Mouse (Mus musculus): ENCODE measurements around the gene Dlg1. TPM values are rescaled to one million over a fixed set of nuclear protein-coding genes. Genes with fewer than 3 reads are reported as not detected.

The Dlg1 gene
- polyA plus RNA-seq, 1 experiment, result 24.6 TPM

- no peak for TF ChIP-seq CTCF (conservative IDR thresholded peaks at IDR 0.05; ENCODE audit: insufficient read depth, insufficient read length, low read depth, low read length)
- no peak for TF ChIP-seq POLR2A (IDR thresholded peaks at IDR 0.05; ENCODE audit: low read depth, low read length)
- Histone ChIP-seq H3K27ac (ENCODE audit: insufficient read depth, low read depth, low read length) (no peak overlapping the region), H3K27me3 (replicated peaks; ENCODE audit: control insufficient read depth, insufficient read depth, low read length) (no peaks in the 10 kb centered on the region), H3K4me3 (ENCODE audit: insufficient read depth, low read depth, low read length) (no peak overlapping the region), H3K36me3 (ENCODE audit: control insufficient read depth, insufficient read depth, low read length) (peaks cover 3% of the 10 kb centered on the region; the same call in 1 of the 2 replicates), H3K4me1 (ENCODE audit: control insufficient read depth, insufficient read depth, low read length) (no peaks in the 10 kb centered on the region)
- 79% methylated on average over 4 of the region's 4 CpGs for WGBS
- no peak for DNase-seq
These were observed 204.5 kb downstream of the Dlg1 start for GRCm38 (mm10) chr16:31867736-31868135.

- no peak for DNase-seq
- Histone ChIP-seq H3K4me3 (ENCODE audit: insufficient read depth, low read depth, low read length) (no peak overlapping the region), H3K27ac (ENCODE audit: insufficient read depth, low read depth, low read length) (no peak overlapping the region), H3K27me3 (replicated peaks; ENCODE audit: control insufficient read depth, insufficient read depth, low read length) (no peaks in the 10 kb centered on the region), H3K36me3 (ENCODE audit: control insufficient read depth, insufficient read depth, low read length) (no peaks in the 10 kb centered on the region; the same call in 1 of the 2 replicates), H3K4me1 (ENCODE audit: control insufficient read depth, insufficient read depth, low read length) (no peaks in the 10 kb centered on the region)
- no peak for TF ChIP-seq POLR2A (IDR thresholded peaks at IDR 0.05; ENCODE audit: low read depth, low read length)
- no peak for TF ChIP-seq CTCF (conservative IDR thresholded peaks at IDR 0.05; ENCODE audit: insufficient read depth, insufficient read length, low read depth, low read length)
- 91% methylated on average over 8 of the region's 8 CpGs for WGBS
These were observed 210.5 kb downstream of the Dlg1 start for GRCm38 (mm10) chr16:31873721-31874120.

- H3K4me1 ChIP-seq (ENCODE audit: control insufficient read depth, insufficient read depth, low read length), result no peaks in the 10 kb centered on the region
- WGBS, result 92% methylated on average over 4 of the region's 4 CpGs
- no peak for TF ChIP-seq POLR2A (IDR thresholded peaks at IDR 0.05; ENCODE audit: low read depth, low read length)
- TF ChIP-seq CTCF (conservative IDR thresholded peaks at IDR 0.05; ENCODE audit: insufficient read depth, insufficient read length, low read depth, low read length), result no peak
- H3K27ac ChIP-seq (ENCODE audit: insufficient read depth, low read depth, low read length), result no peak overlapping the region
- DNase-seq, result no peak
- H3K27me3 ChIP-seq (replicated peaks; ENCODE audit: control insufficient read depth, insufficient read depth, low read length), result no peaks in the 10 kb centered on the region
- H3K36me3 ChIP-seq (ENCODE audit: control insufficient read depth, insufficient read depth, low read length), result no peaks in the 10 kb centered on the region; the same call in 1 of the 2 replicates
- no peak overlapping the region for H3K4me3 ChIP-seq (ENCODE audit: insufficient read depth, low read depth, low read length)
These were observed 212.1 kb downstream of the Dlg1 start for GRCm38 (mm10) chr16:31875391-31875790.

- no peaks in the 10 kb centered on the region for H3K4me1 ChIP-seq (ENCODE audit: control insufficient read depth, insufficient read depth, low read length)
- no peaks in the 10 kb centered on the region; the same call in 1 of the 2 replicates for H3K36me3 ChIP-seq (ENCODE audit: control insufficient read depth, insufficient read depth, low read length)
- H3K4me3 ChIP-seq (ENCODE audit: insufficient read depth, low read depth, low read length), result no peak overlapping the region
- DNase-seq, result no peak
- 78% methylated on average over 10 of the region's 10 CpGs for WGBS
- H3K27ac ChIP-seq (ENCODE audit: insufficient read depth, low read depth, low read length), result no peak overlapping the region
- TF ChIP-seq CTCF (conservative IDR thresholded peaks at IDR 0.05; ENCODE audit: insufficient read depth, insufficient read length, low read depth, low read length) (no peak), POLR2A (IDR thresholded peaks at IDR 0.05; ENCODE audit: low read depth, low read length) (no peak)
- H3K27me3 ChIP-seq (replicated peaks; ENCODE audit: control insufficient read depth, insufficient read depth, low read length), result no peaks in the 10 kb centered on the region
These were observed 213.1 kb downstream of the Dlg1 start for GRCm38 (mm10) chr16:31876386-31876785.

GRCm38 (mm10) chr16:31878052-31878451 is 214.8 kb downstream of the Dlg1 start:
- Histone ChIP-seq H3K4me1 (ENCODE audit: control insufficient read depth, insufficient read depth, low read length) (no peaks in the 10 kb centered on the region), H3K27ac (ENCODE audit: insufficient read depth, low read depth, low read length) (no peak overlapping the region), H3K36me3 (ENCODE audit: control insufficient read depth, insufficient read depth, low read length) (no peaks in the 10 kb centered on the region), H3K4me3 (ENCODE audit: insufficient read depth, low read depth, low read length) (no peak overlapping the region), H3K27me3 (replicated peaks; ENCODE audit: control insufficient read depth, insufficient read depth, low read length) (no peaks in the 10 kb centered on the region)
- TF ChIP-seq CTCF (conservative IDR thresholded peaks at IDR 0.05; ENCODE audit: insufficient read depth, insufficient read length, low read depth, low read length) (no peak), POLR2A (IDR thresholded peaks at IDR 0.05; ENCODE audit: low read depth, low read length) (no peak)
- 44% methylated on average over 6 of the region's 6 CpGs for whole genome bisulfite sequencing
- DNase-seq, result no peak

- no peak for TF ChIP-seq POLR2A (IDR thresholded peaks at IDR 0.05; ENCODE audit: low read depth, low read length)
- TF ChIP-seq CTCF (conservative IDR thresholded peaks at IDR 0.05; ENCODE audit: insufficient read depth, insufficient read length, low read depth, low read length), result peak; percentile 86
- peak; percentile 75 for DNase-seq
- Histone ChIP-seq H3K4me1 (ENCODE audit: control insufficient read depth, insufficient read depth, low read length) (no peaks in the 10 kb centered on the region), H3K4me3 (ENCODE audit: insufficient read depth, low read depth, low read length) (no peak within 1 kb of the TSS), H3K27ac (ENCODE audit: insufficient read depth, low read depth, low read length) (no peak within 1 kb of the TSS), H3K36me3 (ENCODE audit: control insufficient read depth, insufficient read depth, low read length) (no peaks in the 10 kb centered on the region), H3K27me3 (replicated peaks; ENCODE audit: control insufficient read depth, insufficient read depth, low read length) (no peaks in the 10 kb centered on the region)
- 38% methylated on average over 21 of the region's 21 CpGs for WGBS
These were observed 215.5 kb downstream of the Dlg1 start, which contains the start of gene Meltf for GRCm38 (mm10) chr16:31878573-31879257. Gene Meltf, plus strand, starts transcription at chr16:31878810.

GRCm38 (mm10) chr16:31880146-31880840 is 217.1 kb downstream of the Dlg1 start:
- no peak for TF ChIP-seq CTCF (conservative IDR thresholded peaks at IDR 0.05; ENCODE audit: insufficient read depth, insufficient read length, low read depth, low read length)
- no peak for TF ChIP-seq POLR2A (IDR thresholded peaks at IDR 0.05; ENCODE audit: low read depth, low read length)
- Histone ChIP-seq H3K4me3 (ENCODE audit: insufficient read depth, low read depth, low read length) (no peak overlapping the region), H3K36me3 (ENCODE audit: control insufficient read depth, insufficient read depth, low read length) (no peaks in the 10 kb centered on the region), H3K27ac (ENCODE audit: insufficient read depth, low read depth, low read length) (no peak overlapping the region), H3K4me1 (ENCODE audit: control insufficient read depth, insufficient read depth, low read length) (no peaks in the 10 kb centered on the region), H3K27me3 (replicated peaks; ENCODE audit: control insufficient read depth, insufficient read depth, low read length) (no peaks in the 10 kb centered on the region)
- WGBS, result 79% methylated on average over 8 of the region's 8 CpGs
- no peak for DNase-seq
